Mouse (Mus musculus) liver, adult (tissue): ENCODE data around the gene 1700125H20Rik.

Source experiments
- GATA4 ChIP-seq: IDR thresholded peaks from 2 replicates; pipeline ENCODE4 v1.6.1; 2014; ENCODE audit warnings: mild to moderate bottlenecking, low read length; ENCODE audit not compliant: insufficient replicate concordance

The 1700125H20Rik gene

DNA sequence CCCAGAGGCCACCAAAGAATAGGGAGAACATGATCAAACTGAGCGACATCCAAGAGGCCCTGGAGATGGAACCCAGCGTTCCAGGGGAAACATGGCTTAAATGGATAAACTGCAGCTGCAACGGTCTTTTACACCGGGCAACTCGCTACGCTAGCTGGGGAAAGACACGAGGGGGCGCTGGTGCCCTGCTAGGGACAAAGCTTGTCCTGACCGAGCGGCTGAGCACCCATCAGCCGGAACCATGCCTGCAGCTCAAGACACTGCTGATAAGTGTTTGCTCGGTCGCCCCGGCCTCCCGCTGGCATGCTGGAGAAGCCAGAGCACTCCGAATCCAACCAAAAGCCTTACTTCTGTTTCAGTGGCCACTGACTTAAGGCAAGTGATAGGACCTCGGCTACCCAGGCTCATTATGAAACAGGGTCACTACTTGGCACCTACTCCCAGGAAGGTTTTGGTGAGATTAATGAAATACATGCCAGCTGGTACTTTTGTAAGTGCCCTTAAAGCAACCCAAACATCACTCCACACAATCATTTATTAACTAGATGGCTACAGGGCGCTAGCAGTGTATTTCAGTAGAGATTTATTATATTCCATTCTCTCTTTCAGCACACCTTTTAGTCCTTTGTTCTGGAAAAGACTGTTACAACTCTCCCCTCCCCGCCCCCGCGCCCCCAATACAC is at the start of gene 1700125H20Rik:
Gene 1700125H20Rik (plus strand): TSS at position 347 of the 683 bp plus-strand sequence.
- peak; percentile 65; the same call in 1 of the 2 replicates for TF ChIP-seq GATA4

DNA sequence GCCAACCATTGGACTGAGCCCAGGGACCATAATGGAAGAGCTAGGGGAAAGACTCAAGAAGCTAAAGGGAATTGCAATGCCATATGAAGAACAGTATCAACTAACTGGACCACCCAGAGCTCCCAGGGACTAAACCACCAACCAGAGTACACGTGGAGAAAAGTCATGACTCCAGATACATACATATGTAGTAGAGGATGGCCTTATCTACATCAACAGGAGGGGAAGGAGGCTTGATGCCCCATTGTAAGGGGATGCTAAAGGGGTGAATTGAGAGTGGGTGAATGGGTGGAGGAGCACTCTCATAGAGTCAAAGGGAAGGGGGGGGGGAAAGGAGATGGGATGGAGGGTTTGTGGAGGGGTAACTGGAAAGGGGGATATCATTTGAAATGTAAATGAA is 48.1 kb upstream of the 1700125H20Rik start:
- no peak for TF ChIP-seq GATA4

DNA sequence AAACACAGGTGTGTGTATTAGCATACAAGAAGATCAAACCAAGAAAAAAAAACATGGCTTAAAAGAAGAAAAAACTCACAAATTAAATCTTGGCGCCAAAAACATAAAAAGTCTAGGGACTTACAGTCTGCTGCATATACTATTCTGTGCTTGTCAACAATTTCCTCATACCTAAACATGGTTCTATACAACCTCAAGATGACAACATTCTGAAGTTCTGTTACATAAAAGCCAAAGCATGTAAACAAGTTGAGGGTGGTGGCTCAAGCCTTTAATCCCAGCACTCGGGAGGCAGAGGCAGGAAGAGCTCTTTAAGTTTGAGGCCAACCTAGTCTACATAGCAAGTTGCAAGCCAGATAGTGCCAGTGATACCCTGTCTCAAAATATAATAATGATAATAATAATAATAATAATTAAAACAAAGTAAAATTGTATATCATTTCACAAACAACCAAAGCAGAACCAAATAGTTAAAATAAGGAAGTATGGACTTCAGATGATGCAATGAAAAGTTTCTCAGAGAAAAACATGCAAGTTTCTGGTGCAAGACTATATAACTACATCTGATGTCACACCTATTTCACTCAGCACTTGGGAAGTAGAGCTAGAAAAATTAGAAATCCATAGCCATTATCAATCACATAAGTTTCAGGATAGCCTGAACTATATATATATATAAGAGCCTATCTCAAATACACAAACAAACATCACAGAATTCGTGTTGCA is 46.8 kb upstream of the 1700125H20Rik start:
- no peak for TF ChIP-seq GATA4

DNA sequence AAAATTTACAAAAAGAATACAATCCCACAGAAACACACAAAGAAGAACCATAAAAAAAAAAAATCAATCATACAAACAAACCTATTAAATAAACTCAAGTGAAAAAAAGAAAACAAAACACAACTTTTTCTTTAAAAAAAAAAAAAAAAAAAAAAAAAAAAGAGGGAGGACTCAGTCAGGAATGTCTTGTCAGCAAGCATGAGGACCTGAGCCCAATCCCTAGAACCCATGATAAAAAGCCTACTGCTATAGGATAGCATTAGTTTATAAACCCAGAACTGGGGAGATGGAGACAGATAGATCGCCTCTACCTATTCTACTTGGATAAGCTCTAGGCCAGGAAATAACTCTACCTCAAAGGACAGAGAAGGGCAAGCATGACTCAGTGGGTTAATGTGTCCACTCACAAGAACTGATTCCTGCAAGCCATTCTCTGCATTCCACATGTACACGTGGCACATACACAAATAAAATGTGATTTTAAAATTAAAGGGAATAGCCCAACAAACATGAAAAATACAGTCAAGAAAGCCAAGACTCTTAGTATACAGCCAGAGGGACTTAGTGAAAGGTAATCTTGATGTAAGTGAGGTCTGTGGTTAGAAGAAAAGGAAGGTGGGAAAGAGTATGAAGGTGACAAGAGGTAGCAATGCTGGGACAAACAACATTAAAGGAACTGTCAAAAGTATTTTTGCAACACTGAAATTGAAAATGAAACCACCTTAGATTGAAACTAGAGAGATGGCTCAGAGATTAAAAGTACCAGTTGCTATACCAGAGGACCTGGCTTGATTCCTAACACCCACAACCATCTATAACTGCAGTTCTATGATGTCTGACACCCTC is 43.7 kb upstream of the 1700125H20Rik start:
- no peak for TF ChIP-seq GATA4

DNA sequence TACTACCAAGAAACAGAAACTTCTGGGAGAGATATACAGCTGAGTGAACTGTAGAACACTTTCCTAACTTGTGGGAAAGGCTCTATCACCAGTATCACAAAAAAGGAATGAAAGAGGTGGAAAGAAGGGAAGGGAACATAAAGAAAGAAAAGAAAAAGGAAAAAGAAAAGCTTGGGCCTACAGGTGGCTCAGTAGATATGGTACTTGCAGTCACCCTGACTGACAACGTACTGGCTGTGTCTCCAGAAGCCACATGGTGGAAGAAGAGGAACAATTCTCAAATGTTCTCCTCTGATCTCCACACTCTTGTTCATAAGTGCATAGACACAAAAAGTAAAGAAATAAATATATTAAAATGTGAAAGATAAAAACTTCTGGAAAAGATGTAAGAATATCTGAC is 41.3 kb upstream of the 1700125H20Rik start:
- no peak for TF ChIP-seq GATA4

DNA sequence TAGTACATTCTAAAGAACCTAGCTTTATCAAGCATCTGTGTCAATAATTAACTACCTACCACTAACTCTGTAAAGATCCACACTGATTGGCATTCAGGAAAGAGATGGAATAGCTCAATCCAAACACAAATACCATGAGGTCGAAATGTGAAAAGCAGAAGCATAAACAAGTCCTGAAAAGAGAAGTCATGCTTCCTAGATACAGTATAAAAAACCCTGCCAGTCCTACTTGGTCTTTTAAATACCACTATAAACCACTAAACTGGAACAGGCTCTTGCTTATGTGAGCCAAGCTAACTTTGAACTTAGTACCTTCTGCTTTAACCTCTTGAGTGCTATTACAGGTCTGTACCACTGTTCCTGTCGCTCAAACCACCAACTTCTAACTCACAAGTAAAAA is 38.7 kb upstream of the 1700125H20Rik start:
- no peak for TF ChIP-seq GATA4

DNA sequence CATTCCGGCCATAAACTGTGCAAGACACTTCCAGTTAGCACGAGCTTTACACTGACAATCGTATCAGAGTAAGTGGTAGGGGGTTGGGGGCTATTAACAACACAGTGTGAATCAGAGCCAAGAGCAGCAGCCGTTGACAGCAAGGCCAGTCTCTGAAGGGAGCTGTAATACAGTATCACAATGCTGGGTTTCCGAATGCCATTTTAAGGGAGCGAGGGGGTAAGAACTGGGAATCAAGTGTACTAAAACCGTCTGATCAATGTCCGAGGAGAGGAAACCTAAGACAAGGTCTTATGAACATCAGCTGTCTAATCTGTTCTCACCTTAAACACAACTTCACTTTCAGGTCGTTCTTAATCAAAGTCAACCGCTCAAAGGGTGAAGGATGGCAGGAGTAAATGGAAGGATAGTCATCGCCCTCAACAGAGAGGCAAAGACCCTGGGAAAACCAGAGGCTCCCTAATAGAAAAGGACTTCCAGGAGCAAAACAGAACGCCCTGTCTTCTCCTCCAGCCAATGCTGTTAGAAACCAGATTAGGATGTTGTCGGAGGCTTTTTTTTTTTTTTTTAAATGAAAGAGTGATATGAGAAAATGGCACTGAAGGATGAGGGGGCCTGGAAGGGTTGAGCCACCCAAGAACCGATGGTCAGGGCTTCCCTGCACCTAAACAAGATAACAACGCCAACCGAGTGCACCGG is 31.3 kb upstream of the 1700125H20Rik start:
- no peak for TF ChIP-seq GATA4

DNA sequence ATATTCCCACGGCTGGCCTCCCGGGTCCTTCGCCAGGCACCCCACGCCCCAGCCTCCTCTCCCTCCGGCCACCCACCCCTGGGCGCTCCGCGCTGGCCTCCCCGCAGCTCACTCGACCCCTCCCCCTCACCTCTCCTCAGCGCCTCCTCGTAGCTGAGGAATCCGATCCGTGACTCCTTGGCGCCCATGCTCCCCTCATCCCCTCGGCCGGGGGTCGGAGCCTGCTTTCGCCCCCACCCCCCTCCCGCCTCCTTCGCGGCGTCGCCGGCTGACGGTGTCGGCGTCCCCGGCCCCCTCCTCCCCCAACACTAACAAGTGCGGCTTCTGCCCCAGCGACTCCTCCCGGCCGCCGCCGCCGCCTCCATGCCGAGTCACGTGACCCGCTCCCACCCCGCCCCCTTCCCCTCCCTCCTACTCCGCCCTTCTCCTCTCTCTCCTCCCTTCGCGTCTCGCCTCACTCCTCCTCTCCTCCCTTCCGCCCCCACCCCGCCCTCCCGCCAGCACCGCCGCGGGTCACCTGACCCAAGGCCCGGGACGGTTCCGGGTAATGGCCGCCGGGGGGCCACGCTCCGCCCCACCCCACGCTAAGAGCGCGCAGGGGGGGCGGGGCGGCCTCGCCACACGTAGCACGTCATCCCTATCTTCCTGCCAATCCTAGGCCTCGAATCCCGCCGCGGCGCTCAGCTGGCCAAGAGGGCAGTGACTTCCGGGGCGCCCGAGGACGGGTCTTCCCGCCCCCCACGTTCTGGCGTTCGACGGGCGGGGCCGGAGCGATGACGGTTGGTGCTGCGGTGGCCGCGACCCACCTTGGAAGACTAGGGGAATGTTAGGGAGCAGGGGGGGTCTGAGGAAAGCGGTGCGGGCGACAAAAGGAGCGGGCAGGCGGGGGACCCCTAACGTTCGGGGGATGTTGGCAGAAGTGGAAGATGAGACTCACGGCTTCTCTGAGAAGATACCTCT is 30.3 kb upstream of the 1700125H20Rik start, which contains the start of gene Usp32:
Gene Usp32 (minus strand): TSS at position 581 of the 960 bp plus-strand sequence.
- peak; percentile 44; the same call in 1 of the 2 replicates for TF ChIP-seq GATA4

DNA sequence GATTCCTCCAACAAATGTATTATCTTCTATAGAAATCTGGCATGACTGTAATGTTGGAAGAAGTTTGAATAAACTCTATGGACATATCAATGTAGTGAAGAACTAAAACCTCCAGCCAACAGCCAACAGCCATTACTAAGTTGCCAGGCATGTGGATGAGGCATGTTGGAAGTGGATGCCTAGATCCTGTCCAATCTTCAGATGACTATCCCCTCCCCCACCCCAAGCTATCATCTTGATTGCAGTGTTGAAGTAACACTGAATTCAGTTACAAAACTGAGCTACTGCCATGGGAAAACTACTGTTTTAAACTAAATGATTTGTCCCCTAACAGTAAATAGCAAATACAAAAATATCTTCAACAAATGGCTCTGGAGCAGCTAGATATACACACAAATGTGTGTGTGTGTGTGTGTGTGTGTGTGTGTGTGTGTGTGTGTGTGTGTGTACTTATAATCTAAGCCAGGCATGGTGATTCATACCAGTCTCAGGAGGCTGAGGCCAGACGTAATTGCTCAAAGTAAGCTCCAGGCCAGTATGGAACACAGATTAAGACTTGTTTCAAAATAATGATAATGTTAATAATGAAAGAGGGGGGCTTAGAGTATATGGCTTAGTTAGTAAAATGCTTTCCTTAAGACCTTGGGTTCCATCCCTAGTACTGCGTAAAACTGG is 17.8 kb upstream of the 1700125H20Rik start:
- no peak for TF ChIP-seq GATA4

DNA sequence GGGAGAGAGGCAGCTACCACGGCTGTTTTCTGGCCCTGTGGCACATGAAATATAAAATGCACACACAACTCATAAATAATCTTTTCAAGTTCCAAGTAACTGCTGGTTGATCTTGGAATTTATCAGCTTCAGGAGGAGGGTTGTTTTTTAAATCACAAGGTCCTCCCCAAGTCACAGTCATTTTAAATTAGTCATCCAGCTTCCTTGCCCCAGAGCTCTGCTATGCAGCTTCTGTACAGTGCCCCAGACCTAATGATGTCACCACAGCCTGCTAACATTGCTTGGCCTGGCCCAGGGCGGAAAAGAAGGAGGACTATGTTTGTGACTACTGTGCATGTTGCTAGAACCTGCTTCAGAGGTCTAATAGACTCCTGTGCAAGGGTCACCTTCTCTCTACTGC is 12.9 kb upstream of the 1700125H20Rik start:
- no peak for TF ChIP-seq GATA4

DNA sequence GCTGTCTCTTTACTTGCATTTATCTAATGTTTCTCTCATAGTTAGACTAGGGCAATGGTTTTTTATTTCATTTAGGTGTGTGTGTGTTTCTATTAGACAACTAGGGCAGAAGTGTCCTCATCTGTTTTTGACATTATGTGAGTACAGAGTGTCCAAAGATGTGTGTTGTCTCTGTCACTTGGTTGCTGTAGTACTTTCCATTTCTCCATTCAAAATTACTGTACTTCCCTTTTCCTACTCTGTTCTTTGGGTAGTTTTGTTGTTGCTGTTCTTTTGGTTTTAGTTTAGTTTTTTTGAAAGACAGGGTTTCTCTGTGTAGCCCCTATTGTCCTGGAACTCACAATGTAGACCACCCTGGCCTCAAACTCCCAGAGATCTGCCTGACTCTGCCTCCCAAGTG is 5.8 kb upstream of the 1700125H20Rik start:
- TF ChIP-seq GATA4: no peak

DNA sequence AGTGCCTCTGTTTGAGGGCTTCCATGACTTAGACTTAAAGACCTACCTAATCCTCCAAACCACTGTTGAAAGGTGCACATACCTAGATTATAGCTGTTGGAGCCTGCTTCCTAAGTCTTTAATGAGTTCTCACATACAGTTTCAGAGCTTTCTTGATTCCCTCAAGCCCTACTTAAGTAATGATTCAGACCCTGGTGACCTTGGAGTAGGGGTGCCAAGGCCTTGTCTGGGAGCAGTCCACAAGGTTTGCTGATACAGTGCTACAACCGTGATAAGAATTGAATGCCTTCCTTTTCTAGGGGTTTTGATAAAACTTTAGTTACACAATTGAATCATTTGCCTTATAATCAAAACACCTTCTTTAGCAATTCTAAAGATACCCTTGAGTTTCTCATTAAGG is 2.7 kb upstream of the 1700125H20Rik start:
- TF ChIP-seq GATA4: no peak

DNA sequence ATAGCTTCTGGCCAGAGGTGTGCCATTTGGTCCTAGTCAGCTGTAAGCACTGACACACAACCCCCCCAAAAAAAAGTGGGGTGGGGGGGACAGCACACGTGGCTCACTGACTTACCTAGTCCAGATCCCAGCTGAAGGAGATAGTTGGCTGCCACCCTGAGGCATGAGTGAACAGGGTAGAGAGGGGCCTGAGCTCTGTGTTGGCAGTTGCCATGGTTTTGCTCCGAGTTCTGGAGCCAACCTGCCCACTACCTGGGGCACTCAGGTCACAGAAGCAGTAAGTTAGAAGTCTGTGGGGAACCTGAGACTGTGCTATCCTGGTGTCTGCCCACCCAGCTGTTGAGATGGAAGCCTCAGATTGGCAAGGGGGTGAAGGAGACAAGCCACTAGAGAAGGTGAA is 629 bp downstream of the 1700125H20Rik start:
- no peak for TF ChIP-seq GATA4

DNA sequence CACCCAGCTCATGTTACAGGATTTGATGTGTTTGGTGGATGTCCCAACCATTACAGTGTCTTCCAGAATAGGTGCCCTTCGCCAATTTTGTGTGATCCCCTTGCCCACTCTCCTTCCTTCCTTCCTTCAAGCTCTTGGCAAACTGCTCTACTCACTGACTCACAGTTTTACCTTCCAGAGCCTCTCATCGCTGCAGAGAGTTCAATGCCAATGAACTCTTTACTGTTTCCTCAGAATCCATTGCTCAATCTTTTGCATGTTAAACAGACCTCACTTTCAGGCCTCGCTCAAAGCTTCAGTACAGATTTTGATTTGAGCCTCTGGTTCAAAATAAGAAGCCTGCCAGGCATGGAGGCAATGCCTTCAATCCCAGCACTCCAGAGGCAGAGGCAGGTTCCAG is 5.7 kb downstream of the 1700125H20Rik start:
- no peak for TF ChIP-seq GATA4

DNA sequence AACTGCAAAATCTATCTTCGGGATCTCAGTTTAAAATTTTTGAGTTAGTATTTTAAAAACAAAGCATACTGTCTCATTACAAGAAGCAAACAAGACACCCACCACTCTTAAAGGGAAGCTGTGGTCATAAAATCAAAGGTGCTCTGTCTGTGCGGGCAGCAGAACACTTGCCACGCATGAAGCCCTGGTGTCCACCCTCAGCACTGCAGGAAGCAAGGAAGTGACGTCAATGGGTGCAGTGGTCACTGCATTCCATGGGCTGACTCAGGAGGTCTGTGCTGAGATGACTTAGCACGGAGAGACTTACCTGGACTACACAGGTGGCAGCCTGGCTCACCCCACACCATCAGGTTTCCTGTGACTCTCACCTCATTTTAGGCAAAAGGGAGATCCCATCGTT is 7.6 kb downstream of the 1700125H20Rik start:
- TF ChIP-seq GATA4: no peak
